Mouse (Mus musculus): Measurements from ENCODE around the gene Zfp362.

Zfp362 gene

DNA sequence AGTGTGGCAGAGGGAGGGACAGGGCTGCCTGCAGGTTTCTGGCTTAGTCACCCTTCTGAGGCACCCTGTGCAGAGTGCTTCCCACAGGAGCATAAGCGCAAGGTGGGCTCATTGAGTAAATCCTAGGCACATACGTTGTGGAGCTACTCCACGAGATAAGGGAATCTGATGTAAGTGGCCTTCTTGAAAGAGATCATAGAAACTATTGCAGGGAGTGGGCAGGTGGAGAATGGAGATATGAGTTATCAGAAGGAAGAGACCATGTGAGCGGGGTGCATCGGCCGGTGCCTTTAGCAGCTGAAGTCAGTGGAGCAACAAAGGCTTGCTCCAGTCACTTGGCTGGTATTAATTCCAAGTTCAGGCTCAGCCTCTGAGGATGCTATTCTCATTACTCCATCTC, 45.8 kb downstream of the Zfp362 start:
- ATAC-seq (ENCODE audit: low TSS enrichment): no peak

DNA sequence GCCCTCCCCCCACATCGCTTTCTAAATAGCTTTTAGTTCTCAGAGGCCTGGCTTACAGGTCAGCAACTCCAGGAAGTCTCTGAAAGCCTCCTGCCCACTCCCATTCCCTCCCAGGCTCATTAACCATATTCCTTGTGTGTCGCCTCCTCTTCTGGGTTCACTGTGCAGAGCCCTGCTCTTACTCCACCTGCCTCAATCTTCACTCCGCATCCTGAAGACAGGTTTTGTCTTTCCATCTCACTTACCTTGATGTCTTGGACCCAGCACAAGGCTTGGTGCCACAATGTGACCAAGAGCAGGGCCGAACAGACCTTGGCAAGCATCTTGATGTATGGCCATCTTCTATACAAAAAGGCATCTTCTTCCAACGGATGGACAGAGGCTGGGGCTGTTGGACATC, 46.6 kb downstream of the Zfp362 start:
- no peak for ATAC-seq (ENCODE audit: low TSS enrichment)

DNA sequence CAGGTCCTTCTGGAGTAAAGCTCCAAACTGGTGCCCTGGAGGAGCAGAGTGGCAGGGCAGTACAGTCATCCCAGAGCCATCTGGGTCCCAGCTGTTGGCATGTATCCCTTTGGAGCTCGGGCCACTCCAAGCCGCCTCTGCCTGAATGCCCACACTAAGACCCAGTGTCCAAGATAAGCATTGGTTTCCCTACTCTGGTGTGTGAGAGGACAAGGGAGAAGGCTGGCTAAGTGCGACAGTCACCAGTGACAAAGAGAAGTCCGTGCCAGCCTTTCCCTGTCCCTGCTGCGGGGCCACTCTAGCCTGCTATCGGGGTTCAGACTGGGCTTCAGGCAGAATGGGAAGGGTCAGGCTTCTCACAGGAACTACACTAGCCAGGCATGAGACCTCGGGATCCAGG, 49.9 kb downstream of the Zfp362 start:
- peak; percentile 18; the same call in 1 of the 2 replicates for ATAC-seq (ENCODE audit: low TSS enrichment)

DNA sequence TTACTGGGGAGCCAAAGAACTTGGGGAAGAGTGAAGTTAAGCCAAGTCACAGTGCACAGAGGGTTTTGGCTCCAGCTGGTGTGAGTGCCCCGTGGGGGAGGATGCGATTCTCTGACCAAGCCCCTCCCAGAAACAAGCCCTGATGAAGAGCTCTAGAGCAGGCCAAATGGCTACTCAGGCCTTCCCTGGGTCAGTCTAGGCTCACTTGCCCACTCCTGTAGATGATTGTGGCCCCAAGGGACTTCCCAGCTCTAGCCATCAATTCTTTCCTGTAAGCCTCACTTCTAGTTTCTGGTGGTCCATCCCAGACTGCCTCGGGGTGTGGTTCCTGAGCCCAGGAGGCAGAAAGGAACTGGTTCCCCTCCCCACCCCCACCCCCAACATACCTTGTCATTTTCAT, 50.8 kb downstream of the Zfp362 start, which contains the start of gene A3galt2:
A3galt2 (plus strand) TSS at position 301 of the 400 bp plus-strand sequence.
- no peak for ATAC-seq (ENCODE audit: low TSS enrichment)

DNA sequence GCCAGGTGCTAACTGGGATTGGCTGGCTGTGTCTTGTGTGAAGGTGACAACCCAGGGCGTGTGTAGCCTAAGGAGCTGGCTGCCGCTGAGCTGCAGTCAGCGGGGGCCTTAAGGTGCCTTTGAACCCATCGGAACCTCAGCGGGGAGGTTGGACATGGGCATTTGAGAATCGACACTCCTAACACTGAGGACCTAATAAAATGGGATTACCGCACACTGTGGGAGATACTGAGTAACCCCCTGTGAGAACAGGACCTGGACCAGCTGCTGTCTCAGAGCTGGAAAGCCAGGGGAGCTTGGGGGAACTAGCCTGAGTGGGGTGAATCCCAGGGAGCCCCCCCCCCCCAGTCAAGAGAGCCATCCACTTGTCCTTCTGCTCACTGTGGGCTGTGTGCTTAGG, 52.3 kb downstream of the Zfp362 start:
- ATAC-seq (ENCODE audit: low TSS enrichment): no peak

DNA sequence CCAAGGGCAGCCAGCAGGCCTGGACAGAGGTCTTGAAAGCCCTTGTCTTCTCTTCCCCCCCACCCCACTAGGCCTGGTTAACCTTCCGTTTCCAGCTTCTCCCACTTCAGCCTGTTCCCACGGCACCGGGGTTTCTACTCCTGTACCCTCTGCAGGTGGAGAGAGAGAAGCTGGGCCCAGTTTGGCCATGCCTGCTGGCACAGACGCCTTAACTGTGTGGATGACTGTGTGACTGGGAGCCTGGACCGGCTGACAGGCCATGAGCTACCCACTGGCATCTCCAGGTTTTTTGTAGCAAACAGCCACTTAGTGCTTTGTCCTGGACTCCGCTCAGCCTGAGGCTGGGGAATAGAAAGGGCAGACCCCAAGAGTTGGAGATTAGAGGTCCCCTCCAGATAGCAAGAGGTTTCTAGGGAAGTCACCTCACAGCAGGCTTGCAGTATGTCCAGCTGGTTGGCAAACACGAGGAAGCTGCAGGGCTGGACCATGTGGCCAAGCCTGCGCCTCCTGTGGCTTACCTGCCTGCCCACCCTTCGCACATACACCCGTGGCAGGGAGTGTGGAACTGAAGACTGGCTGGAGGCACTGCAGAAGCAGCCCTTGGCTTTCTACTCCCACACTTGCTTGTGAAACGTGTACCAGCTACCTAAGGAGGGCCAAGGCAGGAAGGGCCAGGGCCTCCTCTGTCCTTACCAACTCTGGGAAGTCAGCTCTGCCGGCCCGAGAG, 53.7 kb downstream of the Zfp362 start:
- no peak for ATAC-seq (ENCODE audit: low TSS enrichment)

DNA sequence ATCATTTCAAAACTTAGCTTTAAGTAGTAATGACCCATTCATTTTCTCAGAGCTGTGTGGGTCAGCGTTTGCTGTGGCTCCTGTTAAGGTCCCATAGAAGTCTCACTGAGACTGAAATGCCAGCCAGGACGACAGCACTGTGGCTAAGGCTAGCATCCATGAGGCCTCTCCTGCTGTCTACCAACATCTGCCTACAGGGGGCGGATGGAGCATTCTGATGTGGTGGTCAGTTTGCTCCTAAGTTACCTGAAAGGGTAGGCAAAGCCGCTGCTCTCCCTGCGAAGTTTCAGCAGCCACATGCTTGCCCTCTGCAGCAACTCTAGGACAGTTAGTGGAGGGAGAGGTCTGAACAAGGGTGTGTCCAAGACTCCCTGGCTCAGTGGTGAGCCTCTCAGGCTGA, 54.8 kb downstream of the Zfp362 start:
- ATAC-seq (ENCODE audit: low TSS enrichment): no peak

DNA sequence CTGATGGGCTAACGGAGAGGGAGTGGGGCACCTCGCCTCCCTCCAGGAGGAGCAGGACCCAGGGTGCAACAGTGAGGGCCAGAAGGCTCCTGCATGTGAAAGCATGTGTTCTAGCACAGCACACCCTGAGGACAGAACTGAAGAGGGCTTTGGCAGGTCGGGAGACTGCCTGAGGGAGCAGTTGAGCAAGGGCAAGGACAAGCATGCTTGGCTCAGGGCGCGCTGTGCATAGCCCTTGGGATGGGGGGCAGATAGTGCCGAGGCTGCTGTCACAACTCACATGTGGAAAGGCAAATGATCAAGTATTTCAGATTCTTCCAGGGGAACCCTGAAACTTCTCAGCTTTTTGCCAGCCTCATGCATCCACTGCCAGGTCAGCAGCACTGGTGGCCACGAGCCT, 57.5 kb downstream of the Zfp362 start:
- no peak for ATAC-seq (ENCODE audit: low TSS enrichment)

DNA sequence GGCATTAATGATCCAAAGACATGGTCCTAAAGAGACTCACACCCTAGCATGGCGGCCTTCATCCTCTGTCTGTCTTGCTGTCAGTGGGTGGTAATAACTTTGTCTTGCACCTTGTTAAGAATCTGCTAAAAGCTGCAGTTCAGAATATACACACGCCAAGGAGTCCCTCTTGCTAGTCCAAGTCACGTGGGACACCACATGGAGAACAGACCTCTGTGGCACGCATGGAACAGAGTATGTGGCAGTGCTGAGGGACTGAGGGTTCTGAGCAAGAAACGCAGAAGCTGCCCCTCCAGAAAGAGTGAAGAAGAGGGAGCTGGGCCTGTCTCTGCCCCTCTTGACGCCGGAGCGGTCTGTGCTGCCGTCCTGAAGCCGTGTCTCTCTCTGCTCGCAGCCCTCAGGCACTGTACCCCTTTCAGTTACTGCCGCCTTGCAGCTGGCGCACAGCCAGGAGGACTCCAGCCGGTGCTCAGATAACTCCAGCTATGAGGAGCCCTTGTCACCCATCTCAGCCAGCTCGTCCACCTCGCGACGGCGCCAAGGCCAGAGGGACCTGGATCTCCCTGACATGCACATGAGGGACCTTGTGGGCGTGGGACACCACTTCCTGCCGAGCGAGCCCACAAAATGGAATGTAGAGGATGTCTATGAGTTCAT, 58.1 kb downstream of the Zfp362 start:
- ATAC-seq (ENCODE audit: low TSS enrichment): 0 out of 2 replicates have a peak, but pooled peaks have one; percentile 41

DNA sequence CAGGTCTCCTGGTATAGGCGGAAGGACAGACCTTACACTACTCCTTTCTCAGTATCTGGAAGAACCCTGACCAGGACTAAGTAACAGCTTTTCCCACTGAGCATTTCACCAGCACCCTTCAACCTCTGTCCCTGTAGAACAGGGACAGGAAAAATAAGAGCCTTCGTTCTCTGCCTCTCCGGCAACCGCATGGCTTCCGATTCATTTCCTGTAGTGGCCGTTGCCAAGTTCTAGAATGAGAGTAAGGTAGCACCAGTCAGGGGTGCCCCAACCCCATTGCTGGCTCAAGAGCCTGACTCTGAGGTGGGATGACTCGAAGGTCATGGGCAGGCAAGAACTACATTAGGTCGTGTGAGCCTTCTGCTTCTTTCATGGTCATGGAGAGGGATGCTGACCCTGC, 60.7 kb downstream of the Zfp362 start:
- no peak for ATAC-seq (ENCODE audit: low TSS enrichment)

DNA sequence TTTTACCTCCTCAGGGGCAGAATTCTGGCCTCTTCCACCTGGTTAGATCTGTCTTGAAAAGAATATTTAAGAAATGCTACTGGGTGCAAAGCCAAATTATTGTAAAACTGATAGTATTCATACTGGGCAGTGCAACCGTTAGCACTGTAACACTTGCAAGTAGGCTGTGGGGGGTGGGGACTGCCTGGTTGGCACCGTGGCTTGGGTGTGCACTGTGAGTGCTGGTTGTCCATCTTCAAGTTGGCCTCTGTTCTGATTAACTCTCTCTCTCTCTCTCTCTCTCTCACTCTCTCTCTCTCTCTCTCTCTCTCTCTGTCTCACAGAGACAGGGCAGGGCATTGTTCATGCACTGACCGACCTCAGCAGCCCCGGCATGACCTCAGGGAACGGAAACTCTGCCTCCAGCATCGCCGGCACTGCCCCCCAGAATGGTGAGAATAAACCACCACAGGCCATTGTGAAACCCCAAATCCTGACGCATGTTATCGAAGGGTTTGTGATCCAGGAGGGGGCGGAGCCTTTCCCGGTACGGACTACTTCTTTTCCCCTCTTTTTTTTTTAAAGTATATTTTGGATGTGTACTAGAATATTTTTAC, 62.7 kb downstream of the Zfp362 start:
- ATAC-seq (ENCODE audit: low TSS enrichment): no peak

DNA sequence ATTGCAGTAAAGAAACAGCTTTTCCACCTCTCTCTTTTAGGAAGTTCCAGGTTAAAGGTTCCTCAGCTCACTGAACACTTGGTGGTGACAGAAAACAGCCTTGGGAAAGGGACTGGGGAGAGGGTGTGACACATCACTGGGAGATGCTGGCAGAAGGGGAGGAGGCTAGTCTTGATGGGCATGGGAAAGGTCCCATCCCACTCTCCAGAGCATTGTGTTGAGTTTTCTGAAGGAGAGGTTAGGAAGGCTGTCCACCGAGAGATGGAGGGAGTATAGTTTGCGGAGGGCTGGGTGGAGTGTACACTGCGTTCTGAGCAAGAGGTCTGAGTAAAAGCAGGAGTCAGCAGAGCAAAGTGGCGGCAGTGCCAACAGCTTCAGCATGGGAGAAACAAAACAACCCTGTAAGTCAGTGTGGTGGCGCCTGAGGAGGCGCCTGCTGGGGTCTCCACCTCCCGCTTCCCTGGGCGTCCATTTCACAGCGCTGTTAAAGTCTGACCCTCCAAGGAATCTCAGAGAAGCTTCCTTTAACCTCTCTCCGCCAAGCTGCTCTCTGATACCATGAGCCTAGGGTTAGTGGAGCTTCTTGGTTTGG, 63.4 kb downstream of the Zfp362 start:
- ATAC-seq (ENCODE audit: low TSS enrichment): no peak

DNA sequence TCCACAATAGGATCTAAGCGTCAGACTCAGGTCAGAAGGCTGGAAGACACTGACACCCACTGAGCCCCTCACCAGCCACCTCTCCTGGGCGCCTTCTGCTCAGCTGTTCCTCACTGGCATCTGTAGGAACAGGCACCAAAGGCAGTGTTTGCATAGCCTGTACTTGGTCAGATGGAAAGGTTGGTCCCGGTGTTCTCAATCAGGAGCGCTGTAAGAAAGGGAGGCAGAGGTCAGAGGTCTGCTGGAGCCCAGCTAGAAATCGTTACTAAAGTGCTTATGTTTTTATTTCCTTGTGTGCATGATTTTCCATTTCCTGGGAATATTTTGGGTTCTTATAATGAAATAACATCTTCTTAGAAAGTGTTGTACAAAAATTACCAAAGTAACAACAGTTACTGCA, 63.9 kb downstream of the Zfp362 start:
- ATAC-seq (ENCODE audit: low TSS enrichment): no peak

DNA sequence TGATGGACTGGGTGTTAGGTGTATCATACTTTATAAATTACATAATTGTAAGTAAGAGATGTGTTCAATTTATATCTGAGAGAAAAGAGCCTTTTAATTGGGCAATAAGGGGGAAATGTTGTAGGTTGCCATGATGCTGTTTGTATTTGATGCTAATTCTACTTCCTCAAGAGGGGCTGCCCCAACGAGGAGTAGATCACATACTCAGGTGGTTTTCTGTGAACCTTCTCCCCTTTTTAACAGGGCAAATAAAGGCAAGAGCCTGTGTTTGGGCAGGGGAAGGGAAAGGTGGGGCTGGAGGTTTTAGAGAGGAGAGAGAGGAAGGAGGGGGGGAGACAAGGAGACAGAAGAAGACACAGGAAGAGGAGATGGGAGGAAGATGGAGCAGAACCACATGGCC, 65.0 kb downstream of the Zfp362 start:
- no peak for ATAC-seq (ENCODE audit: low TSS enrichment)

DNA sequence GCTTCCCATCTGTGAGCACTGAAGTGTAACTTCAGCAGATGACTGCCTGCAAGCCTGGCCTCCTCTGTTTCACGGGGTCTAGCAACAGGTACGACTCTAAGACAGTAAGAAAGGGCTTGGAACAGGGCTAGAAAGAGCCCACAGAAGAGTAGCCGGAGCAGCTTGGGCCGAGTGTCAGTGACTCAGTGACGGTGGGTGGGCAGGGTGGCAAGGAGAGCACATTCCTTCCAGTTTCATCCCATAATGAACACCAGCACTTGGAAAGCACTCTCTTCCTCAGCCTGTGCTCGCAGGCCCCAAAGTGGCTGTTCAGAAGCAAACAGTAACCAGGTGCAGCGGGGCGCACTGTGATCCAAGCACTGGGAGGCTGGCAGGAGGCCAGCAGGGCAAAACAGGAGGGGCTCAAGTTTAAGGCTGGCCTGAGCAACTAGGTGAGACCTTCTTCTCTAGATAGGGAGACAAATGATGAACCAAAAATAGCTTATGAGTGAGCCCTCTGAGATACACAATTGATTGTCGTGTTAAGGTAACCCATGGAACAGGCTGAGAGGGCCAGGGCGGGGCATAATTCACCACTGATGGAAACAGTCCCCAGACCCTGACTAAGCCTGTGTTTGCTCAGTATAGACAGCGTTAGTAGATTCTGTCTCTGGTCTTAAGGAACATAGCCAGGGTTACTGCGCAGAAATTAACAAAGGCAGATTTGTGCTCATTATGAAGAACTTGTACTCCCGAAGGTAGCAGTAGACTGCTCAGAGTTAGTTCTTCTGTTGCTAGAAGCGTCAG, 67.8 kb downstream of the Zfp362 start:
- no peak for ATAC-seq (ENCODE audit: low TSS enrichment)

DNA sequence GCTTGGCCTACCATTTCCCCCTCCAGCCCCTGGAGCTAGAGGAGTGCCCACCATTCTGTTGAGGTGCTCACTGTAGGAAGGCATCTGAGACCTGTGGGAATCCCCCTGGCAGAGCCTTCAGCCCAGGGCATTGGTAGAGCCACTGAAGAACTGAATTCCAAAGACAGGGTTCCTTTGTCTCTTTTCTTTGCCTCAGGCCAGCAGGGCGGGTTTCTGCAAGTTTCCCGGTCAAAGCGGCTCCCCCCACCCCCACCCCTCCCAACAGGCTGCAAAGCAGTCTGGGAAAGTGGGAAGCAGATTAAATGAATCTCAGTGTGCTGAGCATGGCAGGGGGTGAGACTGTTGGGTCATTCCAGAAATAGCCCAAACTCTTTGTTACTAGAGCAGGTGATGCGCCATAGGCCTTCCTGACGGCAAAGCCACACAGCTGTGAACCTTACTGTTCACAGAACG, 68.7 kb downstream of the Zfp362 start:
- ATAC-seq (ENCODE audit: low TSS enrichment): no peak

DNA sequence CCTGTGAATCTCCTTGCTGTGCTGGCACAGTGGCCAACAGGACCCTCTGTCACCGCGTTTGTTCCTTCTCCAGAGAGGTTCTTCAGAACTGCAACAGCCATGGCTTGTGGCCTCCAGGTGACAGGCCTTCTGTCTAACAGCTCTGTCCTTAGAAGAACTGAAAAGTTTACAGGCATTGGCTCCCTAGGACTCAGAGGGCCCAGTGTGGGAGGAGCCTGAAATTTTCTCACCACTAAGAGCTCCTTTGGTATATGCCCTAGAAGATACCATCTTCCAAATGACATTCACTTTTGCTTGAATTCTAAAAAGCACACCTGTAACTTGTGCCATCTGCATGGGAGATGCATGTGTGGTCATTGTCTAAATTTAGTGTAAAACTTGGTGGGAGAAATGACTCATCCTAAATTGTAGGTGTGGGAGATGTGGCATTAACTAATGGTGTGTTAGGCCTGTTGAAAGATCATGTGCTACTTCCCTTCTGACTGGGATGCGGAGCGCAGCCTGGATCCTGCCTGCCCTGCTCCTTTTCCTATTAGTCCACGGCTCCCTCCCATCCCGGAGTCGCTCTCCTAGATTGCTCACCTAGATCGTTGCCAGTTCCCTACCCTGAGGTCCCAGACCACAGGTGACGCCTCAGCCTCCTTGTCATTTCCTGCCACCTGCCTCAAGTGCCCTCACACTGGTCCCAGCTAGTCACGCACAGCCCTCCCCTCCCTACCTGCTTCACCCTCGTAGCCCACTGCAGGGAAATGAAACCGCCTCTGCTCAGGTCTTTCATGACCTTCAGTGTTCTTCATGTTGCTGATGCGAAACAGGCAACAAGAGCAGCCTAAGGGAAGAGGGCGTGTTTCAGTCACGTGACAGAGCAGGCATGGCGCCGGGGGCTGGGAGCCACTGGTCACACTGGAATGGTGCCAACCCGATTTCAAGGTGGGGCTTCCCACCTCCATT, 70.8 kb downstream of the Zfp362 start:
- peak; percentile 42; the same call in 1 of the 2 replicates for ATAC-seq (ENCODE audit: low TSS enrichment)

DNA sequence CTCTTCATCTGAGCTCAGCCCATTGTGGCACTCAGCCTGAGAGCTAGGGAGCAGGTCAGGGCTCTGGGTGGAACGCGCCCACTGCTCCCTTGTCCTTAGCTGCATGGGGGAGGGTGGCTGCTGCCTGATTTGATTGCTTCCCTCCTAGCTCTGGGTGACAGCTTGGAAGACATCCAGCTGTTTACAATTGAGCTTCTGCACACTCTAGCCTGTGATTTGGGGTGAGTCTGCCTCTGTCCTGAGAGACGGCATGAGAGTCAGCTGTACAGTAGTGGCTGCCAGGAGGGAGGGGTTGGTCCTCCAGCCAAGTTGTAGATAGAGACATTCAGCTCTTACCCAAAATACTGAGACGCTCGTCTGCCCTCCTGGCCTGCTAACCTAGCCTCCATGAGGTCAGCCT, 71.6 kb downstream of the Zfp362 start:
- peak; percentile 69 for ATAC-seq (ENCODE audit: low TSS enrichment)

DNA sequence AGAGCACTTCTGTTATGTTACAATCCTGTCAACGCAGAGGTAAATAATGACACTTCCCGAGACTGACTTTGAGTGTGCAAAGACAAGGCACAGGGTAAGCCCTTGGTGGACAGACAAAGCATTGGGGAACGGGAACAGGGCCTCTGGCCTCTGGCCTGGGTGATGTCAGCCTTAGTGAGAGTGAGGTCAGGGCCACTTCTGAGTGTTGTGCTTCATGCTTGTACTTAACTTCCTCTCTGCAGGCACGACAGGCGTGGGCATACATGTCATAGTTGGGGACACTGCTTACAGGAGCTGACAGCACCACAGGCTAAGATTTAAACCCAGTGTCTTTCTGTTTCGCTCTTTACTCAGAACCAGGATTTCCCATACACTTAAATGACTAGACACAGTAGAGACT, 72.3 kb downstream of the Zfp362 start:
- ATAC-seq (ENCODE audit: low TSS enrichment): no peak

DNA sequence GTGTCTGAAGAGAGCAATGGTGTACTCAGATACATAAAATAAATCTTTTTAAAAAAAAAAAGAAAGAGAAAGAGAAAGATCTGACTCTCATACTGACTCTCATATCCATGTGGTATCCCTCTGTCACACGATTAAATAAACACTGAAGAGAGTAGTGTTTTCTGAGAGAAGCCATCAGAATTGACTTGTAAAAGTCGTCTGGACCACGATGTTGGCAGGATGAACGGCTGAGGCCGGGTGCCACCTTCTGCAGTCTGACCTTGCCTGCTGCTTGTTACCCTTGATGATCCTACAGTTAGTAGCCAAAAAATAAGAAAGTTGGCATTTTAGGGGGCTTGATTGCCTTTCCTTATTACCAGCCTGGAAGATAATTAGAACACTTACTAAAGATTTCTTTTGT, 73.1 kb downstream of the Zfp362 start:
- no peak for ATAC-seq (ENCODE audit: low TSS enrichment)

DNA sequence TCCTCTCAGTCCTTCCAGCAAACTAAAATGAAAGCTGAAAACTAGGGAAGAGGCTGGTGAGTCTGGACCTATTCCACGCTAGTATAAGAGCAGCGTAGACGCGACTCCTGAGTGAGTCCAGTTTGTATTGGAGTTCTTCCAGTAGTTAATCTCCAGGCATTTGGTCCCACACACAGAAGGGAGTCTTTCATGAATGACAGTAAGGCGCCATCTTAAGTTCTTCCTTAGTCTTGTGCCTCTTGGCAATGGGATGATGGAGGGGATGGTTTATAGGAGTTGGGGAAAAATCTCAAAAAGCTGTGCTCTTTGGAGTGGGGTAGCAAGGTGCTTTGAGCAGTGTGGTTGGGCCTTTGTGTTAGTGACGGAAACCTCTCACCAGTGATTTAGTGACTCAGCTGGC, 75.6 kb downstream of the Zfp362 start:
- ATAC-seq (ENCODE audit: low TSS enrichment): no peak
